Mouse (Mus musculus) heart, adult 2 months (tissue): Measurements from ENCODE around the gene Mad1l1.

Experiments
- CTCF ChIP-seq: fragments of 200-600 bp; IDR thresholded peaks from 2 replicates; pipeline ENCODE4 v1.8.1; 2022; ENCODE audit warnings: antibody characterized with exemption, mild to moderate bottlenecking, moderate library complexity
- POLR2A ChIP-seq: fragments of 200-500 bp; IDR thresholded peaks from 2 replicates; pipeline ENCODE4 v1.6.1; 2011; ENCODE audit warnings: mild to moderate bottlenecking, low read depth, low read length, control low read depth; ENCODE audit not compliant: insufficient read depth

DNA sequence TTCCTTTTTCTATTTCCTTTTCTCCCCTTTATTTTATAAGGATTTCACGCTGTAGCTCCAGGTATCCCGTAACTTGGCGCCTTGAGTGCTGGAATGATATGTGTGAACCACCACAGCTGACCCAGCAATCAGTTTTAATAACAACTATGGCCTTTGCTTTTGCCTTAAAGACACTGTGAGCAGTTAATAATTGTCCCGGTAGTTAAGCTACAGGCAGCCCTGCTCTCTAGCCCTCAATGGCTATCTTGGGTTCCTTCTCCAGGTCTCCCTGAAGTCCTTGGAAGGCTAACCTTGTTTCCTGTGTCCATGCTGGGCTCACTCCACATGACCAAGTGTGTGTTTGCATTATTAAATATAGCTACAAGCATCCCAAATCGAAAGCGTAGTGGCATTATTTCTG lies 237.0 kb downstream of the Mad1l1 start:
- TF ChIP-seq CTCF (no peak), POLR2A (no peak)
